Mouse (Mus musculus): ENCODE data around the gene Crxos. TPM values are rescaled to one million over a fixed set of nuclear protein-coding genes. Genes with fewer than 3 reads are reported as not detected.

The Crxos gene
- total and polyA plus RNA-seq, 3 experiments = 1.1 to 1.5 TPM; not detected in 1

- TF ChIP-seq CHD2 (IDR thresholded peaks at IDR 0.05; ENCODE audit: low read length) (peak; percentile 49), PAX5 (IDR thresholded peaks at IDR 0.05; ENCODE audit: low read length) (no peak), IRF4 (IDR thresholded peaks at IDR 0.05; ENCODE audit: low read depth, low read length) (no peak), MYC (IDR thresholded peaks at IDR 0.05; ENCODE audit: low read depth, low read length) (no peak)
- no peaks in the 10 kb centered on the region for H3K9me3 ChIP-seq (replicated peaks; ENCODE audit: low read length)
- DNase-seq (ENCODE audit: extremely low read depth) = no peak
- in situ Hi-C loops (cut with MboI; ENCODE audit: low pct_ligation_motif_present, low pct_unique_long_range_greater_than_20kb, low sequenced_read_pairs) (loop anchor here (25.0 kb wide), 1 partner anchor 840 kb away; the partner anchor contains the start of gene Slc1a5), dilution Hi-C loops (cut with MboI; ENCODE audit: extremely low pct_ligation_motif_present, extremely low pct_unique_long_range_greater_than_20kb, low sequenced_read_pairs) (no loop called here)
- peaks cover 25 to 28% of the 10 kb centered on the region in 2 experiments for H3K36me3 ChIP-seq (replicated peaks in 1 of 2; ENCODE audit: control insufficient read depth in 1 of 2, insufficient read depth in 1 of 2, low read length in 1 of 2)
- peak overlapping the region in 2 of 3 experiments; percentile 3 to 28 for H3K4me3 ChIP-seq (replicated peaks in 1 of 3; ENCODE audit: low read depth in 2 of 3, low read length in 2 of 3, poor library complexity in 1 of 3)
- peak overlapping the region; percentile 36; the same call in 1 of the 2 replicates for H3K27ac ChIP-seq (ENCODE audit: insufficient read depth, low read depth)
- peaks cover 27% of the 10 kb centered on the region for H3K79me2 ChIP-seq (replicated peaks; ENCODE audit: control insufficient read depth, extremely low read depth, insufficient read depth, poor library complexity, severe bottlenecking)
- peaks cover 16 to 47% of the 10 kb centered on the region in 2 experiments for H3K4me1 ChIP-seq (ENCODE audit: control insufficient read depth in 1 of 2, insufficient read depth in 2 of 2)
- H3K4me2 ChIP-seq (ENCODE audit: insufficient read depth, low read depth, poor library complexity, severe bottlenecking) = peak overlapping the region; percentile 89
- H3K27me3 ChIP-seq (replicated peaks) = no peaks in the 10 kb centered on the region
- peak overlapping the region; percentile 55 for H3K9ac ChIP-seq (ENCODE audit: insufficient read depth, low read depth)
Measured at GRCm38 (mm10) chr7:15947653-15948260, 65.3 kb downstream of the Crxos start.

- in situ Hi-C loops (cut with MboI; ENCODE audit: low pct_ligation_motif_present, low pct_unique_long_range_greater_than_20kb, low sequenced_read_pairs) = loop anchor here (25.0 kb wide), 1 partner anchor 839 kb away; the partner anchor contains the start of gene Slc1a5
- peak; percentile 89 for DNase-seq (ENCODE audit: extremely low read depth)
- Histone ChIP-seq H3K27ac (ENCODE audit: insufficient read depth, low read depth) (peak overlapping the region; percentile 72; the same call in 1 of the 2 replicates), H3K4me2 (ENCODE audit: insufficient read depth, low read depth, poor library complexity, severe bottlenecking) (peak overlapping the region; percentile 89), H3K9me3 (replicated peaks; ENCODE audit: low read length) (peaks cover 2% of the 10 kb centered on the region), H3K4me3 (replicated peaks in 1 of 3; ENCODE audit: low read depth in 2 of 3, low read length in 2 of 3, poor library complexity in 1 of 3) (peak overlapping the region in 2 of 3 experiments; percentile 33 to 38), H3K79me2 (replicated peaks; ENCODE audit: control insufficient read depth, extremely low read depth, insufficient read depth, poor library complexity, severe bottlenecking) (peaks cover 21% of the 10 kb centered on the region), H3K4me1 (ENCODE audit: control insufficient read depth in 1 of 2, insufficient read depth in 2 of 2) (peaks cover 16 to 46% of the 10 kb centered on the region in 2 experiments), H3K27me3 (replicated peaks) (no peaks in the 10 kb centered on the region), H3K9ac (ENCODE audit: insufficient read depth, low read depth) (peak overlapping the region; percentile 55), H3K36me3 (replicated peaks in 1 of 2; ENCODE audit: control insufficient read depth in 1 of 2, insufficient read depth in 1 of 2, low read length in 1 of 2) (peaks cover 19 to 21% of the 10 kb centered on the region in 2 experiments)
- dilution Hi-C loops (cut with MboI; ENCODE audit: extremely low pct_ligation_motif_present, extremely low pct_unique_long_range_greater_than_20kb, low sequenced_read_pairs) = no loop called here
- TF ChIP-seq POLR2A (IDR thresholded peaks at IDR 0.05; ENCODE audit: low read depth, low read length) = peak; percentile 53
- peak; percentile 71 for TF ChIP-seq MEF2A (IDR thresholded peaks at IDR 0.05; ENCODE audit: borderline replicate concordance, low read depth, low read length)
- TF ChIP-seq MXI1 (IDR thresholded peaks at IDR 0.05; ENCODE audit: low read depth, low read length) = peak; percentile 47; the same call in 1 of the 2 replicates
- no peak for TF ChIP-seq KAT2A (IDR thresholded peaks at IDR 0.05; ENCODE audit: insufficient replicate concordance, low read length)
- TF ChIP-seq USF1 (IDR thresholded peaks at IDR 0.05; ENCODE audit: low read depth, low read length) = no peak
- peak; percentile 58 for TF ChIP-seq TCF12 (IDR thresholded peaks at IDR 0.05; ENCODE audit: low read depth, low read length)
- no peak for TF ChIP-seq USF2 (conservative IDR thresholded peaks at IDR 0.05; ENCODE audit: low read depth, low read length)
- TF ChIP-seq ZKSCAN1 (IDR thresholded peaks at IDR 0.05; ENCODE audit: borderline replicate concordance, low read depth, low read length) = no peak
- TF ChIP-seq RAD21 (IDR thresholded peaks at IDR 0.05; ENCODE audit: low read depth, low read length) = peak; percentile 62
- TF ChIP-seq POLR2AphosphoS2 (IDR thresholded peaks at IDR 0.05; ENCODE audit: low read depth, low read length) = no peak
- peak; percentile 36; the same call in 1 of the 2 replicates for TF ChIP-seq ELF1 (IDR thresholded peaks at IDR 0.05; ENCODE audit: low read depth, low read length)
- peak; percentile 87 for TF ChIP-seq SMC3 (IDR thresholded peaks at IDR 0.05; ENCODE audit: low read depth, low read length)
- peak; percentile 81 for TF ChIP-seq IRF4 (IDR thresholded peaks at IDR 0.05; ENCODE audit: low read depth, low read length)
- TF ChIP-seq UBTF (IDR thresholded peaks at IDR 0.05; ENCODE audit: low read depth, low read length) = no peak
- peak; percentile 98 for TF ChIP-seq MAZ (IDR thresholded peaks at IDR 0.05; ENCODE audit: low read depth, low read length)
- no peak for TF ChIP-seq CHD1 (IDR thresholded peaks at IDR 0.05; ENCODE audit: low read depth, low read length)
- peak; percentile 66 for TF ChIP-seq CHD2 (IDR thresholded peaks at IDR 0.05; ENCODE audit: low read length)
- no peak for TF ChIP-seq E2F4 (IDR thresholded peaks at IDR 0.05; ENCODE audit: insufficient replicate concordance, low read depth, low read length)
- TF ChIP-seq NELFE (IDR thresholded peaks at IDR 0.05; ENCODE audit: low read depth, low read length) = peak; percentile 66
- TF ChIP-seq HCFC1 (IDR thresholded peaks at IDR 0.05; ENCODE audit: low read depth, low read length) = no peak
- TF ChIP-seq JUND (conservative IDR thresholded peaks at IDR 0.05; ENCODE audit: low read depth, low read length) = 0 out of 2 replicates have a peak, but pooled peaks have one; percentile 13
- TF ChIP-seq ZMIZ1 (IDR thresholded peaks at IDR 0.05; ENCODE audit: low read depth, low read length) = 0 out of 2 replicates have a peak, but pooled peaks have one; percentile 35
- peak; percentile 46 for TF ChIP-seq BHLHE40 (IDR thresholded peaks at IDR 0.05; ENCODE audit: low read depth, low read length)
- TF ChIP-seq MYC (IDR thresholded peaks at IDR 0.05; ENCODE audit: low read depth, low read length) = peak; percentile 59; the same call in 1 of the 2 replicates
- 0 out of 2 replicates have a peak, but pooled peaks have one; percentile 2 for TF ChIP-seq ZC3H11A (IDR thresholded peaks at IDR 0.05; ENCODE audit: low read depth, low read length)
- TF ChIP-seq SIN3A (IDR thresholded peaks at IDR 0.05; ENCODE audit: low read length) = peak; percentile 68; the same call in 1 of the 2 replicates
- no peak for TF ChIP-seq GABPA (IDR thresholded peaks at IDR 0.05; ENCODE audit: insufficient replicate concordance, low read depth, low read length)
- peak; percentile 23 to 86; a peak in 3 of 4 replicates for TF ChIP-seq CTCF (conservative IDR thresholded peaks at IDR 0.05 in 1 of 2, IDR thresholded peaks at IDR 0.05 in 1 of 2; ENCODE audit: low read depth in 2 of 2, low read length in 2 of 2)
- TF ChIP-seq ZNF384 (IDR thresholded peaks at IDR 0.05; ENCODE audit: low read depth, low read length) = no peak
Measured at GRCm38 (mm10) chr7:15948381-15948941, 66.0 kb downstream of the Crxos start.
